Mouse (Mus musculus) CD4-positive, CD25-positive, alpha-beta regulatory T cell, adult 4 months (primary cell): ENCODE data around the gene Ifna2. TPM values are rescaled to one million over a fixed set of nuclear protein-coding genes. Genes with fewer than 3 reads are reported as not detected.
A peak's percentile ranks its signal among the peaks of the same experiment; 100 is the strongest.

ENCODE experiments used
- ATAC-seq: one replicate; pipeline ENCODE4 v1.8.0; 2017
- polyA plus RNA-seq, 2 experiments: library from polyadenylated mRNA; unstranded; fragments of 100-300 nt; shearing (Covaris generic); gene quantifications; one replicate each; pipeline ENCODE4 v1.2.1; 2017

Gene Ifna2
- polyA plus RNA-seq, 2 experiments from 2014 or later: not detected

- ATAC-seq: no peak
These were observed 39.4 kb downstream of the Ifna2 start, which contains the start of gene Ifna13 for GRCm38 (mm10) chr4:88644359-88644758. Ifna13 (minus strand) TSS chr4:88644459.

DNA sequence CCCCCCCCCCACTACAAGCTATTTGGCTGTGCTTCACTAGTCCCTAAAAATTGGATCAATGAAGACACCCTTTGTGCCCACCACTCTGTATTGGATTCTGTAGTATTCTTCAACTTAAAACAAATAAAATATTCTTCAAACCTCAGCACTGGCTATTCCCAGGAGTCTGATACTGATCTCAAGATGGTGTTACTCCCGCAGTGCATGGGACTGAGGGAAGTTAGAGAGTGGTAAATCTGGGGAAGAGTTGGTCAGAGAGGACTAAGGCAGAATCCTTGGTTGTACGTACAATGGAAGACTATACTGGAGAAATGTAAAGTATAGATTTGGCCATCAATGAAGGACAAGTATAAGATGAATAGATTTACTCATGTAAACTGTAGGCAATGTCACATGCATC lies 41.2 kb downstream of the Ifna2 start:
- no peak for ATAC-seq

- ATAC-seq: peak; percentile 93
These were observed 42.5 kb downstream of the Ifna2 start for GRCm38 (mm10) chr4:88641077-88641831.

- ATAC-seq: peak; percentile 68
These were observed 43.0 kb downstream of the Ifna2 start for GRCm38 (mm10) chr4:88640704-88641076.

DNA sequence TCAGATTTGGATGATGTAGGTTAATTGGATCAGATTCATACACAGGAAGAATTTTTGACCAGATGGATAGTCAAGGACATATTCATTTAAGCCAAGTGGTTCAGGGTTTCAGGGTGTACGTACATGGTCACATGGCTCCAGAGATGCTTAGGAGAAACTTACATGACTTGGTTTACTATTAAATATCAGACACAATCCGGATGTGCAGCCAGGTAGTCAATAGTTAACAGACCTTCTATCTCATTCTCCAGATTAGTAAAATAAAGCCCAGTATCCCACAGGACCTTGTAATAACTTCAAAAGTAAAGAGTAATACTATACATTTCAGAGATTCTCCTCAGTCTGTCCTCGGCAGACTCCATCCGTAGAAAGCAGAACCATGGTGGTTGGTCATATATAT lies 49.4 kb downstream of the Ifna2 start, which contains the start of gene C87499:
Gene C87499, minus strand, starts transcription at position 101 of the 400 bp plus-strand sequence.
- no peak for ATAC-seq

Other genes with a start within 250 kb of the Ifna2 start
- under 1 TPM; 0.11 to 0.30 TPM for gene Hacd4, start 245.0 kb downstream of the Ifna2 start, polyA plus RNA-seq
- gene Ifnb1, start 161.1 kb downstream of the Ifna2 start, polyA plus RNA-seq: not detected
- gene Ifna15, start 125.7 kb downstream of the Ifna2 start, polyA plus RNA-seq: not detected
- not detected for gene Ifna14, start 112.1 kb downstream of the Ifna2 start, polyA plus RNA-seq
- not detected for gene Ifna9, start 91.5 kb downstream of the Ifna2 start, polyA plus RNA-seq
- not detected for gene Ifna12, start 80.5 kb downstream of the Ifna2 start, polyA plus RNA-seq
- not detected for gene C87499, start 49.5 kb downstream of the Ifna2 start, polyA plus RNA-seq
- under 1 TPM in 1 of 2 experiments, not detected in 1; 0.40 TPM for gene Ifna13, start 39.5 kb downstream of the Ifna2 start, polyA plus RNA-seq
- not detected for gene Ifna16, start 7.0 kb downstream of the Ifna2 start, polyA plus RNA-seq
- gene Ifnab, start 7.4 kb upstream of the Ifna2 start, polyA plus RNA-seq: not detected
- not detected for gene Gm26566, start 37.9 kb upstream of the Ifna2 start, polyA plus RNA-seq
- 10 to 100 TPM; 27.3 to 43.0 TPM for gene Klhl9, start 38.6 kb upstream of the Ifna2 start, polyA plus RNA-seq
- not detected for gene Gm13271, start 71.0 kb upstream of the Ifna2 start, polyA plus RNA-seq
- under 1 TPM in 1 of 2 experiments, not detected in 1; 0.28 TPM for gene Gm13283, start 76.2 kb upstream of the Ifna2 start, polyA plus RNA-seq
- gene Gm13290, start 89.9 kb upstream of the Ifna2 start, polyA plus RNA-seq: not detected
- not detected for gene Gm13289, start 93.0 kb upstream of the Ifna2 start, polyA plus RNA-seq
- not detected for gene Gm13272, start 95.9 kb upstream of the Ifna2 start, polyA plus RNA-seq
- under 1 TPM in 1 of 2 experiments, not detected in 1; 0.79 TPM for gene Ifnz, start 98.2 kb upstream of the Ifna2 start, polyA plus RNA-seq
- gene Gm13276, start 101.8 kb upstream of the Ifna2 start, polyA plus RNA-seq: not detected
- not detected for gene Gm13277, start 104.7 kb upstream of the Ifna2 start, polyA plus RNA-seq
- gene Gm13278, start 107.6 kb upstream of the Ifna2 start, polyA plus RNA-seq: not detected
- gene Gm13275, start 110.6 kb upstream of the Ifna2 start, polyA plus RNA-seq: not detected
- gene Gm13279, start 113.5 kb upstream of the Ifna2 start, polyA plus RNA-seq: not detected
- gene Gm13285, start 115.8 kb upstream of the Ifna2 start, polyA plus RNA-seq: not detected
- gene Gm13287, start 119.3 kb upstream of the Ifna2 start, polyA plus RNA-seq: not detected
- gene Gm13288, start 121.6 kb upstream of the Ifna2 start, polyA plus RNA-seq: not detected
- not detected for gene Ifna7, start 132.3 kb upstream of the Ifna2 start, polyA plus RNA-seq
- not detected for gene Ifna11, start 136.0 kb upstream of the Ifna2 start, polyA plus RNA-seq
- gene Ifna6, start 143.5 kb upstream of the Ifna2 start, polyA plus RNA-seq: not detected
- not detected for gene Ifna5, start 151.6 kb upstream of the Ifna2 start, polyA plus RNA-seq
- not detected for gene Ifna4, start 157.9 kb upstream of the Ifna2 start, polyA plus RNA-seq
- not detected for gene Ifna1, start 166.2 kb upstream of the Ifna2 start, polyA plus RNA-seq
- gene Ifne, start 196.3 kb upstream of the Ifna2 start, polyA plus RNA-seq: not detected